Mouse (Mus musculus): ENCODE measurements around the gene Bcas3. TPM values are rescaled to one million over a fixed set of nuclear protein-coding genes. Genes with fewer than 3 reads are reported as not detected.
A peak's percentile ranks its signal among the peaks of the same experiment; 100 is the strongest.

Gene Bcas3
- polyA plus RNA-seq, 1 experiment from 2014 or later: 32.5 TPM

- H3K36me3 ChIP-seq: no peaks in the 10 kb centered on the region
- H3K4me2 ChIP-seq: no peak overlapping the region
- ATAC-seq (ENCODE audit: borderline replicate concordance, extremely low read depth, low FRiP score, low TSS enrichment): no peak
- H3K27ac ChIP-seq: no peak overlapping the region
- peaks cover 8% of the 10 kb centered on the region; the same call in 1 of the 2 replicates for H3K4me1 ChIP-seq
- WGBS: 54% methylated on average over 11 of the region's 11 CpGs
- no peaks in the 10 kb centered on the region for H3K27me3 ChIP-seq
- H3K9me3 ChIP-seq: no peaks in the 10 kb centered on the region
- no peak overlapping the region for H3K9ac ChIP-seq
- H3K4me3 ChIP-seq: no peak overlapping the region
These were observed 77.9 kb downstream of the Bcas3 start for GRCm38 (mm10) chr11:85430743-85431448.

GRCm38 (mm10) chr11:85447375-85447774 lies 94.4 kb downstream of the Bcas3 start:
- no peak overlapping the region for H3K27ac ChIP-seq
- H3K36me3 ChIP-seq: no peaks in the 10 kb centered on the region
- no peak for ATAC-seq (ENCODE audit: borderline replicate concordance, extremely low read depth, low FRiP score, low TSS enrichment)
- H3K27me3 ChIP-seq: no peaks in the 10 kb centered on the region
- H3K4me3 ChIP-seq: no peak overlapping the region
- no peaks in the 10 kb centered on the region for H3K4me1 ChIP-seq
- H3K9me3 ChIP-seq: no peaks in the 10 kb centered on the region
- no peak overlapping the region for H3K9ac ChIP-seq
- no peak overlapping the region for H3K4me2 ChIP-seq
- WGBS: 85% methylated on average over 5 of the region's 5 CpGs

GRCm38 (mm10) chr11:85453598-85454304 lies 100.8 kb downstream of the Bcas3 start:
- Histone ChIP-seq H3K4me3 (no peak overlapping the region), H3K27me3 (no peaks in the 10 kb centered on the region), H3K4me1 (peaks cover 4% of the 10 kb centered on the region; the same call in 1 of the 2 replicates), H3K9ac (no peak overlapping the region), H3K9me3 (no peaks in the 10 kb centered on the region), H3K36me3 (no peaks in the 10 kb centered on the region), H3K27ac (no peak overlapping the region), H3K4me2 (no peak overlapping the region)
- ATAC-seq (ENCODE audit: borderline replicate concordance, extremely low read depth, low FRiP score, low TSS enrichment): no peak
- 54% methylated on average over 8 of the region's 8 CpGs for WGBS

- Histone ChIP-seq H3K4me2 (no peak overlapping the region), H3K9ac (no peak overlapping the region), H3K9me3 (no peaks in the 10 kb centered on the region), H3K36me3 (no peaks in the 10 kb centered on the region), H3K27ac (no peak overlapping the region), H3K4me3 (no peak overlapping the region), H3K27me3 (no peaks in the 10 kb centered on the region), H3K4me1 (peaks cover 4% of the 10 kb centered on the region; the same call in 1 of the 2 replicates)
- ATAC-seq (ENCODE audit: borderline replicate concordance, extremely low read depth, low FRiP score, low TSS enrichment): no peak
- WGBS: 83% methylated on average over 5 of the region's 5 CpGs
These were observed 101.3 kb downstream of the Bcas3 start for GRCm38 (mm10) chr11:85454305-85454682.

- ATAC-seq (ENCODE audit: borderline replicate concordance, extremely low read depth, low FRiP score, low TSS enrichment): no peak
- Histone ChIP-seq H3K27ac (no peak overlapping the region), H3K27me3 (no peaks in the 10 kb centered on the region), H3K4me1 (peaks cover 3% of the 10 kb centered on the region; the same call in 1 of the 2 replicates), H3K9ac (no peak overlapping the region), H3K4me2 (no peak overlapping the region), H3K9me3 (no peaks in the 10 kb centered on the region), H3K4me3 (no peak overlapping the region), H3K36me3 (no peaks in the 10 kb centered on the region)
- WGBS: 83% methylated on average over 7 of the region's 7 CpGs
These were observed 108.6 kb downstream of the Bcas3 start for GRCm38 (mm10) chr11:85461536-85461935.

GRCm38 (mm10) chr11:85469526-85469925 lies 116.6 kb downstream of the Bcas3 start:
- Histone ChIP-seq H3K27me3 (no peaks in the 10 kb centered on the region), H3K4me2 (no peak overlapping the region), H3K9ac (no peak overlapping the region), H3K36me3 (no peaks in the 10 kb centered on the region), H3K27ac (no peak overlapping the region), H3K9me3 (no peaks in the 10 kb centered on the region), H3K4me1 (peaks cover 4% of the 10 kb centered on the region; the same call in 1 of the 2 replicates), H3K4me3 (no peak overlapping the region)
- 33% methylated on average over 1 of the region's 1 CpGs for WGBS
- ATAC-seq (ENCODE audit: borderline replicate concordance, extremely low read depth, low FRiP score, low TSS enrichment): no peak

GRCm38 (mm10) chr11:85470508-85470907 lies 117.5 kb downstream of the Bcas3 start:
- H3K9ac ChIP-seq: no peak overlapping the region
- no peak overlapping the region for H3K4me2 ChIP-seq
- no peak overlapping the region for H3K27ac ChIP-seq
- 36% methylated on average over 4 of the region's 4 CpGs for WGBS
- H3K4me3 ChIP-seq: no peak overlapping the region
- ATAC-seq (ENCODE audit: borderline replicate concordance, extremely low read depth, low FRiP score, low TSS enrichment): no peak
- no peaks in the 10 kb centered on the region for H3K36me3 ChIP-seq
- no peaks in the 10 kb centered on the region for H3K27me3 ChIP-seq
- no peaks in the 10 kb centered on the region for H3K9me3 ChIP-seq
- peaks cover 4% of the 10 kb centered on the region; the same call in 1 of the 2 replicates for H3K4me1 ChIP-seq

GRCm38 (mm10) chr11:85474326-85474725 lies 121.4 kb downstream of the Bcas3 start:
- 34% methylated on average over 12 of the region's 12 CpGs for WGBS
- H3K4me2 ChIP-seq: no peak overlapping the region
- no peaks in the 10 kb centered on the region for H3K27me3 ChIP-seq
- no peaks in the 10 kb centered on the region for H3K9me3 ChIP-seq
- peaks cover 4% of the 10 kb centered on the region; the same call in 1 of the 2 replicates for H3K4me1 ChIP-seq
- no peak overlapping the region for H3K27ac ChIP-seq
- ATAC-seq (ENCODE audit: borderline replicate concordance, extremely low read depth, low FRiP score, low TSS enrichment): no peak
- no peaks in the 10 kb centered on the region for H3K36me3 ChIP-seq
- no peak overlapping the region for H3K9ac ChIP-seq
- H3K4me3 ChIP-seq: no peak overlapping the region

- Histone ChIP-seq H3K27me3 (no peaks in the 10 kb centered on the region), H3K9me3 (no peaks in the 10 kb centered on the region), H3K9ac (no peak overlapping the region), H3K4me1 (peaks cover 10% of the 10 kb centered on the region), H3K4me3 (no peak overlapping the region), H3K36me3 (no peaks in the 10 kb centered on the region), H3K4me2 (no peak overlapping the region), H3K27ac (no peak overlapping the region)
- 76% methylated on average over 6 of the region's 6 CpGs for WGBS
- ATAC-seq (ENCODE audit: borderline replicate concordance, extremely low read depth, low FRiP score, low TSS enrichment): no peak
These were observed 129.9 kb downstream of the Bcas3 start for GRCm38 (mm10) chr11:85482737-85483467.

- Histone ChIP-seq H3K4me3 (no peak overlapping the region), H3K27me3 (no peaks in the 10 kb centered on the region), H3K9ac (no peak overlapping the region), H3K36me3 (no peaks in the 10 kb centered on the region), H3K4me2 (no peak overlapping the region), H3K4me1 (peaks cover 16% of the 10 kb centered on the region), H3K9me3 (no peaks in the 10 kb centered on the region), H3K27ac (peak overlapping the region; percentile 80)
- 59% methylated on average over 6 of the region's 6 CpGs for WGBS
- ATAC-seq (ENCODE audit: borderline replicate concordance, extremely low read depth, low FRiP score, low TSS enrichment): peak; percentile 57
These were observed 132.4 kb downstream of the Bcas3 start for GRCm38 (mm10) chr11:85485197-85485940.

GRCm38 (mm10) chr11:85487501-85487900 lies 134.5 kb downstream of the Bcas3 start:
- whole genome bisulfite sequencing: 49% methylated on average over 7 of the region's 7 CpGs
- no peak overlapping the region for H3K4me2 ChIP-seq
- no peaks in the 10 kb centered on the region for H3K27me3 ChIP-seq
- H3K9me3 ChIP-seq: no peaks in the 10 kb centered on the region
- peaks cover 26% of the 10 kb centered on the region for H3K4me1 ChIP-seq
- H3K4me3 ChIP-seq: no peak overlapping the region
- no peak overlapping the region for H3K9ac ChIP-seq
- no peak for ATAC-seq (ENCODE audit: borderline replicate concordance, extremely low read depth, low FRiP score, low TSS enrichment)
- H3K36me3 ChIP-seq: no peaks in the 10 kb centered on the region
- H3K27ac ChIP-seq: no peak overlapping the region

All from lung, embryonic 15.5 days (tissue).